Mouse (Mus musculus): ENCODE results near the gene Hist2h4.
"Not testable (repeated sequence)": the region's sequence is repeated elsewhere in the genome, so short reads cannot be mapped to it uniquely, and the experiment has no call there.

The Hist2h4 gene

DNA sequence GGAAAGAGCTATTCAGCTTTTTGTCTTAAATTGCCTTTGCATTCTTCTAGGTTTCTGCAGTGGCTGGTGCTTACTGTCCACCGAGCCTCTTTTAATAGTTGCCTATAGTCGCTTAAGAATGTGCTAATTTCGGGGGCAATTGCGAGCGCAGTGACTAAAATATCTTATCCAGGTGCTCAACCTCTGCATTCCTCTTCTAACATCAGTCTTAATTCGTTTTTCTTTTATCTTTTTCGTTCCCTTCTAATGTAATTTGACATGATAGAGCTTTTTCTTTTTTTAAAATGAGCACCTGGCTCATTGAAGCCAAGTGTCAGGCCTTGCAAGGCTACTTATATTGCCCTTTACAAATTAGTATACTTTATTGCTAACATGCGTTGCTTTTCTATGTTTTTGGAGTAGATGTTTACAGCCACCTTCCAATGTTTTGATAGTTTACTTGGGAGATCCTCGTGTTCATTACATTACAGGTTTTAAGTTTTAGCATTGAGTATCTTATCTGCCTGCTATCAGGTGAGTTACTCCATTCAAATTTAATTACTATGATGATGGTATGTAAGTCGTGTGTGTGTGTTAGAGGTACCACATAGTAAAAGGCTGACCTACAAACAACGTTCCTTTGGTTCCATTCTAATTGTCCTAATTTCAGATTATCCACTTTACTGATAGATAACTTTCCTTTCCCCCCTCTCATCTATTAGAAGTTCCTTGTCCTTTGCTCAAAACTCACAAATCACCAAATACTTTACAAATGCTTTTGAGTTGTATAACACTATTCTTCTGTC is 15.6 kb downstream of the Hist2h4 start:
- DNase-seq (ENCODE audit: extremely low read depth, low read depth, low spot score) = no peak

DNA sequence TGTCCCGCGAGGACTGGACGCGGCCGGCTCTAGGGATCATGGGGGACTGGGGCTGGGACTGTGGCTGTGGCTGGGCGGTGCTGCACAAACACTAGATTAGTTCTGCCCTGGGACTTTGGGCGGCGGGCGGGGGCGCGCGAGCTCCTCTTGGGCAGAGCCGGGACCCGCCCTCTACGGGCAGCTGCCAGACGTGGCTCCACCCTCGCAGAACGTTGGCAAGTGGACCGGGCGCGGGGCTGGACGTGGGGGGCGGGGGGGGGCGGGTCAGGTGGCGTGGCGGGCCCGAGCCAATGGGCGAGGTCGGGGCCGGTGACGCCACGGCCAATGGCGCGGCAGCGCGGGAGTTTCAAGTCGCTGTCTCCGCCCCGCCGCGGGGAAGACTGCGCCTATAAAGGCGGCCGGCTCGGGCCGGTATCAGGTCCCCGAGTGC is 16.7 kb downstream of the Hist2h4 start, which contains the start of gene Hist2h3c1:
TSS of gene Hist2h3c1 (plus strand) at position 259 of the 430 bp plus-strand sequence.
- DNase-seq (ENCODE audit: extremely low read depth, low read depth, low spot score) = not testable (repeated sequence)

DNA sequence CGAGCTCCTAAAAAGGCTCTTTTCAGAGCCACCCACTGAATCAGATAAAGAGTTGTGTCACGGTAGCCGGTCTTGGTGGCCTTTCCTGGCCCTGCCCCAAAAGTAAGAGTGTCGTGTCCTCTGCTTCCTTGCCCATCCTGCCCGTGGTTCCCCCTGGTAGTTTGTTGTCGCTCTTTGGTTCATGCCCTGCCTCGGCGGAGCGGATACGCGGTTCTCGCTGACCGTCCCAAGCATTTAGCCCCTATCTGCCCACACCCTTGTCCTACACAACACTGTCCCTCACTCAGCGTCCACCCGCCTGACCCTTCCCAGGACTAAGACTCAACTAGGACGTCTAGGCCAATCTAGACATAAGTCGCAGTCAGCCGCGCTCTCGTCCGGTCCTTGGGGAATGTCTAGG is 17.1 kb downstream of the Hist2h4 start:
- DNase-seq (ENCODE audit: extremely low read depth, low read depth, low spot score) = not testable (repeated sequence)

DNA sequence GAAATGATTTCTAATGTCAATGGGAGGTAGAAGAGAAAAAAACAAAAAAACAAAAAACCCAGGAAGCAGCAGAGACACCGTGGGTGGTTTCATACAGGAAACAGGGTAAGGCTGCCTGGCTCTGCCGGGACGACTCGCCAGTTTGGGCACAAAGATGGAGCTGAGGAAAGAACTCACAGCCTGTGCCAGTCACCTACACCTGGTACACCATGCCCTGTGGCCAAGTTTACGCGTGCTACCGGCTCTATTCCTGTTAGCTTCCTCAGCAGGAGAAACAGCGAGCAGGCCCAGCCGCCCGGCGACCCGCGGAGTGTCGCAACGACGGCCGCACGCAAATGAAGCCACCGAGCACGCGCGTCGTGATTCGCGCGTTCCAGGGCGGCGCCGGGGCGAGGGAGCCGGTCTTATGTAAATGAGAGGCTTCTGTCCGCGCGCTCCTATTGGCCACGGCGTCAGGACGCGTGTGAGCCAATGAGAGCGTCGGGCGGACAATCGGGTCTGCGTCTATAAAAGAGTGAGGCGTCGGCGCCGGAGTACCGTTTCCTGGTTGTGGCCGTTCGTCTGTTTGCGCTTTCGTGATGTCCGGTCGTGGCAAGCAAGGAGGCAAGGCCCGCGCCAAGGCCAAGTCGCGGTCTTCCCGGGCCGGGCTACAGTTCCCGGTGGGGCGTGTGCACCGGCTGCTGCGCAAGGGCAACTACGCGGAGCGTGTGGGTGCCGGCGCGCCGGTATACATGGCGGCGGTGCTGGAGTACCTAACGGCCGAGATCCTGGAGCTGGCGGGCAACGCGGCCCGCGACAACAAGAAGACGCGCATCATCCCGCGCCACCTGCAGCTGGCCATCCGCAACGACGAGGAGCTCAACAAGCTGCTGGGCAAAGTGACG is 17.9 kb downstream of the Hist2h4 start, which contains the start of gene Hist2h2aa1:
TSS of gene Hist2h2aa1 (plus strand) at position 495 of the 884 bp plus-strand sequence.
- not testable (repeated sequence) for DNase-seq (ENCODE audit: extremely low read depth, low read depth, low spot score)

DNA sequence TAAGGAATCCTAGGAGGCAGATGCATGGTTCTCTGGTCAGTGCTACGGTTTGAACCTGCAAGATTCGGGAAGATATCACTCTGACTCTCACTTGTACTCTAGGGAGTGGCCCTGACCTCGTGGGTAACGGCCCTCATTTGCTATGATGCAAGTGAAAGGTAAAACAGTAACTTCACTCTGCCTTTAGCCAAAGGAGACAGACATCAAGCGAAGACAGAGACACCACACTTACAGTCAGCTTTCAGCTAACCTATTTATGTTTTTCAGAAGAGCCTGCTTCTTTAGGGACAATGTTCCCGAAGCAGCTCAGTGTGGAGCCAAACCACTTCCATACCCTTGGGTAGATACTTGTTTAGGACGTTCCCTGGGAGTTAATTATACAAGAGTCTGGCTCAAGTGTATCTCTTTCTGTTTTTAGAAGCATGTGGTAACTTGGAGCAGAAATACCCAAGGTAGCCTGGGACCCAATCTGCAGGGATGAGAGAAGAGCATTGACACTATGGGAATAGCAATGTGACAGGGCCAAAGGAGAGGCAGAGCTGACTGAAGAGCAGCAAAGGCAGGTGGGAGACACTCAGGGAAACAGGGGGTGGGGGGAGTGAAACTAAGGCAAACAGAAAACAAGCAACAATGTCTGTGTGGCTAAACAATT is 19.1 kb downstream of the Hist2h4 start:
- no peak for DNase-seq (ENCODE audit: extremely low read depth, low read depth, low spot score)

DNA sequence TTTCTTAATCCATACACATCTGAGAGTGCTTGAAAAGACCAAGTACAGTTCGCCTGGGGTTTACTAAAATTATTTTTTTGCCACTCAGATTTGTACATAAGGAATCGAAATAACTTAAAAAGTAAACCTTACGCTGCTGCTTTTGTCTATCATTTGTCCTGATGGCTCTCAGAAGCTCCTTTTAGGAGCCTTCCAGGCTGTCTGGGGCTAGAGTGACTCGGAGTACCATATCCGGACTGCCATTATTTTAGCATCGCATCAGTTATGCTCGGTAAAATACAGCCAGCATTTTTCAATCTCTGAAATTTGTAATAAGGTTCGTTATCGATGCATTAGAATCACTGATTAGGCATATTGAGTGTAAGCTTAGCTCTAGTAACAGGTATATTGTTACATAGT is 22.3 kb downstream of the Hist2h4 start:
- DNase-seq (ENCODE audit: extremely low read depth, low read depth, low spot score) = no peak

DNA sequence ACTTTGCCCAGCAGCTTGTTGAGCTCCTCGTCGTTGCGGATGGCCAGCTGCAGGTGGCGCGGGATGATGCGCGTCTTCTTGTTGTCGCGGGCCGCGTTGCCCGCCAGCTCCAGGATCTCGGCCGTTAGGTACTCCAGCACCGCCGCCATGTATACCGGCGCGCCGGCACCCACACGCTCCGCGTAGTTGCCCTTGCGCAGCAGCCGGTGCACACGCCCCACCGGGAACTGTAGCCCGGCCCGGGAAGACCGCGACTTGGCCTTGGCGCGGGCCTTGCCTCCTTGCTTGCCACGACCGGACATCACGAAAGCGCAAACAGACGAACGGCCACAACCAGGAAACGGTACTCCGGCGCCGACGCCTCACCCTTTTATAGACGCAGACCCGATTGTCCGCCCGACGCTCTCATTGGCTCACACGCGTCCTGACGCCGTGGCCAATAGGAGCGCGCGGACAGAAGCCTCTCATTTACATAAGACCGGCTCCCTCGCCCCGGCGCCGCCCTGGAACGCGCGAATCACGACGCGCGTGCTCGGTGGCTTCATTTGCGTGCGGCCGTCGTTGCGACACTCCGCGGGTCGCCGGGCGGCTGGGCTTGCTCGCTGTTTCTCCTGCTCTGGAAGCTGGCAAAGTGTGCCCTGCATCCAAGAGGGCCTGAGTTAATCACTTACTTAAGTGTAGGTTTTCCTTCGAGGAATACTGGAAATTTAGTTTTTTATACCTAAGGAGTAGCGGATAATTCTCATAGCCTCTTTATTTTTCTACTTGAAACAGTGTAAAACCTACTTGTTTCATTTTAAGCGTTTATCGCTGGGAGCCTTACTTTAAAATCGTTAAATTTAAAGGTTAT is 22.9 kb downstream of the Hist2h4 start, which contains the start of gene Hist2h2aa2:
TSS of gene Hist2h2aa2 (minus strand) at position 328 of the 850 bp plus-strand sequence.
- not testable (repeated sequence) for DNase-seq (ENCODE audit: extremely low read depth, low read depth, low spot score)

DNA sequence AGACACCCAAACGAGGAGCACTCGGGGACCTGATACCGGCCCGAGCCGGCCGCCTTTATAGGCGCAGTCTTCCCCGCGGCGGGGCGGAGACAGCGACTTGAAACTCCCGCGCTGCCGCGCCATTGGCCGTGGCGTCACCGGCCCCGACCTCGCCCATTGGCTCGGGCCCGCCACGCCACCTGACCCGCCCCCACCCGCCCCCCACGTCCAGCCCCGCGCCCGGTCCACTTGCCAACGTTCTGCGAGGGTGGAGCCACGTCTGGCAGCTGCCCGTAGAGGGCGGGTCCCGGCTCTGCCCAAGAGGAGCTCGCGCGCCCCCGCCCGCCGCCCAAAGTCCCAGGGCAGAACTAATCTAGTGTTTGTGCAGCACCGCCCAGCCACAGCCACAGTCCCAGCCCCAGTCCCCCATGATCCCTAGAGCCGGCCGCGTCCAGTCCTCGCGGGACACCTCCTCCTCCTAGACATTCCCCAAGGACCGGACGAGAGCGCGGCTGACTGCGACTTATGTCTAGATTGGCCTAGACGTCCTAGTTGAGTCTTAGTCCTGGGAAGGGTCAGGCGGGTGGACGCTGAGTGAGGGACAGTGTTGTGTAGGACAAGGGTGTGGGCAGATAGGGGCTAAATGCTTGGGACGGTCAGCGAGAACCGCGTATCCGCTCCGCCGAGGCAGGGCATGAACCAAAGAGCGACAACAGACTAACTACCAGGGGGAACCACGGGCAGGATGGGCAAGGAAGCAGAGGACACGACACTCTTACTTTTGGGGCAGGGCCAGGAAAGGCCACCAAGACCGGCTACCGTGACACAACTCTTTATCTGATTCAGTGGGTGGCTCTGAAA is 23.9 kb downstream of the Hist2h4 start, which contains the start of gene Hist2h3c2:
TSS of gene Hist2h3c2 (minus strand) at position 174 of the 840 bp plus-strand sequence.
- DNase-seq (ENCODE audit: extremely low read depth, low read depth, low spot score) = not testable (repeated sequence)

DNA sequence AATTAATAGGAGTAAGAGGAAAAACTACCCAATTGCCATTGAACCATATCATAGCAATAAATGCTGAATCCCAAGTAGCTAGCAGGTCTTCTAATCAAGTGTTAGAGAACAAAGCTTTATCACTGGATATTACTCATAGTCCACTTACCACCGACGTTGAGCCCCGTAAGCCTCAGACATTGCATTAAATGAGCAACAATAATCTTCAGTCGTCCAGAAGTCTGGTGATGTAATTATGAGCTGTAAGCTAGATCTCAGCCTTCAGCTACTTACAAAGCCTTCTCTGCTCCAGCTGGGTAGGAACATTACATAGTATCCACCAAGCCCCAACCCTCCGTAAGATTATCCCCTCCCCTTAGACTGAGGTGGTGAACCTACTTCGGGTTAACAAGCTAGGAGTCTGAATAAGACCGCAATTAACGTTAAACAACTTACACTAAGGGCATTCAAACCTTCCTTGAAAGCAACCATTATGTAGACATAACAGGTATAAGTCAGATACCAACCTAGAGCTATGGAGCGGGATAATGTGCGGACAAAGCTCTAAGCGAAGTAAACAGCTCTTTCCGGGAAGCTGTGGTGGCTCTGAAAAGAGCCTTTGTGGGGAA is 25.1 kb downstream of the Hist2h4 start:
- DNase-seq (ENCODE audit: extremely low read depth, low read depth, low spot score) = no peak

DNA sequence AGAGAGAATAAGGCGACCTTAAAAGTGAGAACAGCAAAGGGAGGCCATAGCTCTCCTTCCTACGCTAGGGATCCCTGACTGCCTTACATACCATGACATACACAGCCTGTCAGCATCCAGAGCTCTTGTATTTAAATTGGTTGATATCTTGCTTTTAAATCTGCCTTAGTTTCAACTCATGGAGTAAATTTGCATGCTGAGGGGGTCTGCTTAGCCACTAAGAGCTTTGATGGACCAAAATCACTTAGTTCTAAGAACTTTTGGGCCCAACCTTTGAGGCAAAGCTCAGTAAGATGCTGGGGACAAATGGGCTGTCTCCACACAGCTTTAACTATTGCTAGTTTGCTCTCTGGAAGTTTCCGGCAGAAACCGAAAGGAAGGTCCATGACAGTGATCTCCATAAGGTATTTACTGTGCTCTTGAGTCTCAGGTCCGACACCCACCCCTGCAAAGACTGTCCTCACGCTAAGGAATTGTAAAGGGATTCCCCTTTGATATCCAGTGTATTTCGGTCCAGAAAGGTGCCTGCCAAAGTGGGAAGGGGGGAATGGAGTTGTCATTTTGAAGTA is 25.7 kb downstream of the Hist2h4 start:
- DNase-seq (ENCODE audit: extremely low read depth, low read depth, low spot score) = no peak

DNA sequence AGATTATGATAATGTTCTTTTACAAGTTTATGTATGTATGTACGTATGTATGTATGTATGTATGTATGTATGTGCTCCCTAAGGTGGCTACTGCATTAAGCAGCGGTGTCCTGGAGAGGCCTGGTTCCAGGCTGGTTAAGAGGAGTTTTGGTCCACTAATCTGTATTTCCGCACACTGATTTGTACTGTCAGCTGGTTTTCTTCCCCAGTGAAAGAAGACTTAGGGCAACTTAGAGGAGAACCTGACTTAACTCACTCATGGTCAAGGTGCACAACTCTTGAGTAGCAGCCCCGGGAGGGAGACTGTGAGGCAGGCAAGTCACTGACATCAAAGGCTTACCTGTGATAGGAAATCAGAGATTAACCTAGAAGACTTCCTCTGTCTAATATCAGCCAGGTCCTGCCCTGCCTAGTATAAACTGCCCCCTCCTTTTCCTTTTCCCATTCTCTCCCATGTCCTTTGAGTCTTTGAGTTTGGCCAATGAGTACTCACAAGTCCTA is 26.2 kb downstream of the Hist2h4 start:
- DNase-seq (ENCODE audit: extremely low read depth, low read depth, low spot score) = no peak

DNA sequence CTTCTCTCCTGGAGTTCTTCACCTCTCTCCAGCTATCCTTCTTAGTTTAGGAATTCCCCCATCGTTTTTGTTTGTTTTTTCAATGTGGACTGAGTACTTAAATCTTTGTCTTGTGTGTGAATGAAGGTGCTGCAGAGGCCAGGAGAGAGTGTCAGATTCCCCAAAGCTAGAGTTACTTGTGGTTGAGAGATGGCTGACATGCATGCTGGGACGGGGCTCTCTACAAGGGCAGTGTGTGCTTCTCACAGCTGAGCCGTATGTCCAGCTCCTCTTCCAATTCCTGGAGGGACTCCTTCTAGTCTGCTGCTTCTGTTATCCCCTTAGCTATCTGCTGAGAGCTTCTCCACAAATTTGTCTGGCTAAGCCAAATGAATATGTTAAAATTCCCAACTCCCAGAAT is 27.3 kb downstream of the Hist2h4 start:
- no peak for DNase-seq (ENCODE audit: extremely low read depth, low read depth, low spot score)

DNA sequence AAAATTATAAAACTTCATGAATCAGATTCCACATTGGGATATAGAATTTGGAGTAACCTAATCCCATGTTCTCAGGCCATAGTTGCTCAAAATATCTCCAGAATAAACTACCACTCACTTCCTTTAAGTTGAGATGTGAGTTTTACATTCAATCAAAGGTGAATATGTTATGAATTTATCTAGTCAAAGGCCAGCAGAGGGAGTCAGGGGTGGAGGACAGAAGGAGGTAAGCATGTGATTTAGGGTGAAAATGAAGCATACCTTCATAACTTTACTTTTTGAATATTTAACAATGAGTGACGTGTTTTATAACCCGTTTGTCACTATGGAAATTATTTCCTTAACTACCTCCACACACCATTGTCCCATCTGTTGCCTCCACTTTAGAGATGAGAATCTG is 28.2 kb downstream of the Hist2h4 start:
- DNase-seq (ENCODE audit: extremely low read depth, low read depth, low spot score) = no peak

DNA sequence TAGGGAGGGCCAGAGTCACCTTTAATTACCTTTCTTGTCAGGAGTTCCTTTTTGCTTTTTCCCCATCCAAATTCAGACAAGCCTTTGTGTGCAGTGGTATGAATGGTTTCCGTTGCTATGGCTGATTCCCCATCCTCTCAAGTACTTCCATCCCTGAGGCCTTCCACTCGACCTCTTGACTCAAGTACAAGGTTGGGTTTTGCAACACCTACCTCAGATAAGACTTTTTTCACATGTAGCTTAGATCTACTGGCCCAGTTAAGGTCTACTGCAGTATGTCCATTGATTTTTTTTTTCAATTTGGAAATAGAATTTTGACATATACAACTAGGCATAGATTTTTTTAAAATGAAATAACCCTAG is 31.4 kb downstream of the Hist2h4 start:
- no peak for DNase-seq (ENCODE audit: extremely low read depth, low read depth, low spot score)

DNA sequence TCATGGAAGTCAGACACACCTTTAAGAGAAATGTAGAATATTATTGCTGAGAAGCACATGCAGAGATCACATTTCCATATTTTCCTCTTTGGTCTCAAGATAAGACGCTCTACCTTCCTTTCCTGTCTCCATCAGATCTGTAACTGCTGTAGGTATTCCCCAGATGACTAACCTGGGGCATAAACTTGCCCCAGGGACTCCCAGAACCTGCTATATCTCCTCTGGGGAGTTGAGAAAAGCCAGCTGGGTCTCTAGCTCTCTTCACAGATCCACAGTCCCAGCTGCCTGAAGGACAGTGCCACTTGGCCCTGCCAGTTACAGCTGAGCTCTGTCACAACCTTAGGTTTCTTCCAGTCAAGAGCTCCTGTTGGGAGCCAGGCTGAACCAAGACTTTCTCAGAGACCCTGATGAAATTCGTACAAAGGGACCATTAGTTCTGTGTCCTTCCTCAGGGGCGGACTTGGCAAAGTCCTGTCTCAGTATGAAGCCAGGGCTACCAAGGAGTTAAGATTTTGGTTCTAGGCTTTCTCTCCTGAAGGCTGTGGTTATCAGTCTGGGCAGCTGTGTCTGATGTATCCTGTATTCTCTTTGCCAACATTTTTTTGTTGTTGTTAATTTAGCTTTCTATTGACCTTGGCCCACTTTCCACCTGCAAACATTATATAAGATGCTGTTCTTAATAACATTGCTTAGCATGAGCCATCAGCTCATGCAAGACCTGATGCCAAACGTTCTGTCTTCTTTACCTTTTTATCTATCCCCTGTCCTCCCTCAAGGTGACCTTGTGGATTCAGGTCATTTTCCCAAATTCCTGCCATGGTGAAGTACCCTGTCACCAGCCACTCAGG is 32.0 kb downstream of the Hist2h4 start:
- DNase-seq (ENCODE audit: extremely low read depth, low read depth, low spot score) = no peak

DNA sequence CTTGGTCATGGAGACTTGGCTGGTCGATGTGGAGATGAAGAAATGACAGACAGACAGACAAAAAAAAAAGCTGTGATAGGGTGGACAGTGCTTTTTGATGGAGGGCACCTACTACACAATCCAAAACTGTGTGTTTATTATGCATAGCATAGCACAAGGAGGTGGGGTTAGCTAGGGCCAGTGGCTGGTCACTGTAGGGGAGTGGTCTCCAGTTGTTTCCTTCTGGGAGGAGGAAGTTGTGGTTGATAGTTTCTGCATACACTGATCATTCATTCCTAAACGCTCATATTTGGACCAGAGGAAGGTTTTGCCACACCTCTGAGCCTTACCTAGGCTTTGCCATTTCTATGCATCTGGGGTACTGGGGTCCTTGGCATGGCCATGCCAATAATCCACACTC is 32.7 kb downstream of the Hist2h4 start:
- DNase-seq (ENCODE audit: extremely low read depth, low read depth, low spot score) = no peak

DNA sequence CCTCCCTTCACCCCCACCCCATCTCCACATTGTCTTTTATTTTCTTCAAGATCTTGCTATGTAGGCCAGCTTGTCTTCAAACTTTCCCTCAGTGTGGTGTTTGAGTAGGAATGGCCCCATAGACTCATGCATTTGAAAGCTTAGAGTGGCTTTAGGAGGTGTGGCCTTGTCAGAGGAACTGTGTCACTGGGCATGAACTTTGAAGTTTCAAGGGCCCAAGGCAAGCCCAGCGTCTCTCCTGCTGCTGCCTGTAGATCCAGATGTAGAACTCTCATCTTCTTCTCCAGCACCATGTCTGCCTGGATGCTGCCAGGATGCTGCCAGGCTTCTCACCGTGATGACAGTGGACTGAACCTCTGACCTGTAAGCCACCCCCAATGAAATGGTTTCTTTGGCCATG is 34.3 kb downstream of the Hist2h4 start:
- no peak for DNase-seq (ENCODE audit: extremely low read depth, low read depth, low spot score)

Data from fat pad, adult 2 months (tissue).